Mouse (Mus musculus) CD4-positive, CD25-positive, alpha-beta regulatory T cell, adult 4 months (primary cell): ENCODE results near the gene Polr2j. TPM values are rescaled to one million over a fixed set of nuclear protein-coding genes. Genes with fewer than 3 reads are reported as not detected.
"Not testable (repeated sequence)": the region's sequence is repeated elsewhere in the genome, so short reads cannot be mapped to it uniquely, and the experiment has no call there.

Experiments used
- ATAC-seq: one replicate; pipeline ENCODE4 v1.8.0; 2017
- polyA plus RNA-seq, 2 experiments: library from polyadenylated mRNA; unstranded; fragments of 100-300 nt; shearing (Covaris generic); gene quantifications; one replicate each; pipeline ENCODE4 v1.2.1; 2017

Polr2j gene
- polyA plus RNA-seq, 2 experiments from 2014 or later = 119 to 120 TPM

DNA sequence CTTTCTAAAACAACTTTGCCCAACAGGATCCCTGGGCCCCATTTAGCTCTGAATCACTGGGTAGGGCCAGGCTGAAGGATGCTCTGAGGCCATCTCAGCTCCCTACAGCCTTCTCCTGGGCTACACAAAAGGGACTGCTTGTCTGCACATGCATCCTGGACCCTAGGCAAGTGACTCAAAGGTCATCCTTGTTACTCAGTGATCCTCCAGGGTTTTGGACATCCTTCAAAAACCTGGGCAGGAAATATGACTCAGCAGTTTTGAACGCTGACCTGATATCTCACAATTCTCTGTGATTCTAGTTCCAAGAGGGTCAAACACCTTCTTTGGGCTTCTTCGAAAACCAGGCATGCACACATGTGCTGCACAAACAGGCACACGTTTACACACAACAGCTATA, 7.4 kb upstream of the Polr2j start:
- no peak for ATAC-seq

DNA sequence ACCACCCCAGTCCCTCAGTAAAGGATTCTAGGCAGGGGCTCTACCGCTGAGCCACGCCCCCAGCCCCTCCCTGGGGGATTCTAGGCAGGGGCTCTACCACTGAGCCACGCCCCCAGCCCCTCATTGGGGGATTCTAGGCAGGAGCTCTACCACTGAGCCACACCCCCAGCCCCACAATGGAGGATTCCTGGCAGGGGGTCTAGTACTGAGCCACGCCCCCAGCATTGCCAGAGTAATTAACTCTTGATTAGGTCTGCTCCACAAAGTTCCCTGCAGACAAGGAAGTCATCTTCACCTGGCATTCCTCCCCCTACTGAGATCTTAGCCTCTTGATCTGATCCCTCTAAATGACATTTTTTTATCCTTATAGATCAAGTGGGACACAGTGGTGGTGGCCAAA, 2.9 kb upstream of the Polr2j start:
- not testable (repeated sequence) for ATAC-seq

DNA sequence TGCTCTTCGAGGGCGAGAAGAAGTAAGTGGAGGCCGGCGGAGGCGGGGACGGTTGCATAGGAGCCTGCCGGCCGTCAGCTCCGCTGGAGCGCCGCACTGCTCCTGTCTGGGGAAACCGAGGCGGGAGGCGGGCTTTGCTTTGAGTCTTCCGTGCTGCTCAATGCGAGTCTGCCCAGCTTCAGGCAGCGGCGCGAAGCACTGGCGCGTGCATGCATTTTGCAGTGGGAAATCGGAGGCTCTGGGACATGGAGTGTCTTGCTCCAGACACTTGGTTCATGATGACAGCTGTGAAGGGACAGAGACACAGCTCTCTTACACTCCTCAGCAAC, 317 bp downstream of the Polr2j start:
- ATAC-seq = peak; percentile 40

DNA sequence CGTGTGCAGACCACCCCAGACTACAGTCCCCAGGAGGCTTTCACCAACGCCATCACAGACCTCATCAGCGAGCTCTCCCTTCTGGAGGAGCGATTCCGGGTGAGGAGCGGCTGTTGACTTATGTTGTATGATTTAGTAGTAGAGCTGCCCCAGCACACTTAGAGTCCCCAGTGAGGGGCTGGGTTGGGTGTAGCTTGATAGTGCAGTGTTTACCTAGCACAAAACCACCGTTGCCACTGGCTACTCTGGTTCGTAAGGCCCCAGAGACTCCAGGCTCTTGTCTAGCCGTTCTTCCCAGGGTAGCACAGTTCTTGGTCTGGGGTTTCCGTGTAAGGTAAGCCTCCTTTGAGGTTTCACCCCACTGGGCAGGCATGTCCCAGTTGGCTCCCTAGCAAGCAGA, 5.7 kb downstream of the Polr2j start:
- no peak for ATAC-seq

DNA sequence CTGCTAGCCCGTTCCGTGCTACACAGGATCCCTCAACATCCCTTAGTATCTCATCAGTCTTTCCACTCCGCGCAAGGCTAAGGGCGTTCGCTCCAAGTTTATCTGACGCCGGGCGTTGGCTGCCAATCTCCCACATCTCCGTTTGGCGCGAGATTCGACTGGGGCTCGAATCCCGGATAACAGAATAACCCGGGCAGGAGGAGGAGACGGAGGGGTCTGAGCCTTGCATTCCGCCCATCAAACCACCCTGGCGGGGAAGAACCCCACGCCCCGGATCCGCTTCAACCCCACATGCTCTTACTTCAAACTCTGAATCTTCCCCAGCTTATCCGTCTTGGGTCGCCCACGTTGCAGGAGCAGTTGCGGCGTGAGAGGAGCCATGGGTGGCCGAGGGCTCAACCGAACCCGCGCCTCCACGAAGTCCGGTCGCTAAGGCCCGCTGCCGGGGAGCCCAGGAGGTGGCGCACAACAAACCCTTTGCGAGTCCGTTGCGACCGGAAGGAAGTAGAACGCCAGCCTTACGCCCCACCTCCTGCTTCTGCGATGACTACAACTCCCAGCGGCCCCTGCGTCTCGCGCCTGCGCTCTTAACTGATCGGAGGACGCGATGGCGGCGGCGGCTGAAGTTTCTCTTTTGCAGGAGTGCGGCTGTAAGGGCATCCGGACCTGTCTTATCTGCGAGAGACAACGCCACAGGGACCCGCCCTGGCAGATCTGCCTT, 19.3 kb downstream of the Polr2j start, which contains the start of the genes Lrwd1 and Alkbh4:
Gene Lrwd1, minus strand, starts transcription at position 504 of the 721 bp plus-strand sequence.
Gene Alkbh4, plus strand, starts transcription at position 576 of the 721 bp plus-strand sequence.
- peak; percentile 95 for ATAC-seq

DNA sequence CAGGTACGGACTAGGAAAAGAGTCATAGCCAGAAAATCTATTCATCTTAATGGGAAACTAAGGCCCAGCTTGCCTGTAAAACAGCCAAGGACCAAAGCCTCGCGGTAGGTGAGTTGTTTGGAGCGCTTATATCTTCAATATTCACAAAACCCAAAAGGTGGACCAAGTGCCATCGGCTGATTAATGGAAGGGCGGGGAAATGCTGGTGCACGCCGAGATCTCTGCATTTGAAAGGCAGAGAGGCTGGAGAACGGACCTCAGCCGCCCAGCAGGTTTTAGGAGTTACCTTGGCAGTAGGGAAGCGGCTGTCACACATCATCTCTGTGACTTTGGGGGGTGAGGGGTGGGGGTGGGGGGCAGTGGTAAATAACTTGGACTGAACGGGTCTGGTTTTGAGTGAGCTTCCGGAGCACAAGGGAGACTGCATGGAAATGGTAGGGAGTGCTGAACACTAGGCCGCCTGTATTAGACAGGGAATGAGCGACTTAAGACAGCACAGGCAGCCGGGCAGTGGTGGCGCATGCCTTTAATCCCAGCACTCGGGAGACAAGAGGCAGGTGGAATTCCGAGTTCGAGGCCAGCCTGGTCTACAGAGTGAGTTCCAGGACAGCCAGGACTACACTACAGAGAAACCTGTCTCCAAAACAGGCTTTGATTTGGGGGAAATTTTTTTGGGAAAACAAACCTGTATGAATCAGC, 20.0 kb downstream of the Polr2j start:
- ATAC-seq = no peak

DNA sequence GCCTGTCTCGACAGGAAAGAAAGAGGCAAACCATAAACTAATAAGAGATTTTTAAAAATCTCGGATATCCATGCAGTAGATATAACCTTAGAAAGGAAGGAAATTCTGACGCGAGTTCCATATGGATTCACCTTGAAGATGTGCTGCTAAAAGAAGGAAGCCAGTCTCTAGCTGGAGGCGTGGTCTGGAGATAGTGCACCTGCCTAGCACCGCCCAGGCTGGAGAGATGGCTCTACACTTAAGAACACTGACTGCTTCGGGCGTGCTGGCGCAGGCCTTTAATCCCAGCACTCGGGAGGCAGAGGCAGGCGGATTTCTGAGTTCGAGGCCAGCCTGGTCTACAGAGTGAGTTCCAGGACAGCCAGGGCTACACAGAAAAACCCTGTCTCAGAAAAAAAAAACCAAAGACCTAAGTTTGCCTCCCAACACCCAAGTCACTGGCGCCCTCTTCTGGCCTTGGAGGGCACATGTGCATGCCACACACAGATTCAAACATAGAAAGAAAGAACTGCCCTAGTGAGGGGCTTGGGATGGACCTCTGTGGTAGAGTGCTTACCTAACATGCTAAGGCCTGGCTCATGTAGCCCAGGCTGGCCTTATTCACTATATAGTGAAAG, 21.3 kb downstream of the Polr2j start:
- no peak for ATAC-seq

DNA sequence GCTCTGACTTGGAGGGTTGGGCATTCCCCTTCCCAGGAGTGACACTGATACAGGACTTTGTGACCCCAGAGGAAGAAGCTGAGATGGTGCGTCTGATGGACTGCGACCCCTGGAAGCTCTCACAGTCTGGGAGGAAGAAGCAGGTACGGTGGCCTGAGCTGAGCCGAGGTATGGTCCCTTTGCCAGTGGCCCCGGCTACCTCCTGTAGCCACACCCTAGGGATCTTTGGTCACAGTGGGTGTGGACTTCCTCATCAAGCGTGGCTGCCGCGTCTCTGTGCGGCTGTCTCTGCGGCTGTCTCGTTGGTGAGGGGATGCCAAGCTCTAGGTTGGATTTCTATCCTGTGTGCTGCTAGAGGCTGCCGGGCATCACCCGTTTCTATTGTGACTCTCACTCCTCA, 23.0 kb downstream of the Polr2j start:
- ATAC-seq = no peak

DNA sequence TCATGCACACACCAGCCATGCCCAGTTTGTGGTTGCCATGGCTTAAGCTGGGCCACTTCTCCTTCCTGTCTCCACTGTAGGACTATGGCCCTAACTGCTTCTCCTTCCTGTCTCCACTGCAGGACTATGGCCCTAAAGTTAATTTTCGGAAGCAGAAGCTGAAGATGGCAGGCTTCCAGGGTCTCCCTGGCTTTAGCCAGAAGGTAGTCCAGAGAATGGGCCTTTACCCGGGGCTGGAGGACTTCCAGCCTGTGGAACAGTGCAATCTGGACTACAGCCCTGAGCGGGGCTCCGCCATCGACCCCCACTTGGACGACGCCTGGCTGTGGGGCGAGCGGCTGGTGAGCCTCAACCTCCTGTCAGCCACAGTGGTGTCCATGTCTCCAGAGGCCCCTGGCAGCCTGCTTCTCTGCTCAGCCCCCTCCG, 23.6 kb downstream of the Polr2j start:
- ATAC-seq = no peak

DNA sequence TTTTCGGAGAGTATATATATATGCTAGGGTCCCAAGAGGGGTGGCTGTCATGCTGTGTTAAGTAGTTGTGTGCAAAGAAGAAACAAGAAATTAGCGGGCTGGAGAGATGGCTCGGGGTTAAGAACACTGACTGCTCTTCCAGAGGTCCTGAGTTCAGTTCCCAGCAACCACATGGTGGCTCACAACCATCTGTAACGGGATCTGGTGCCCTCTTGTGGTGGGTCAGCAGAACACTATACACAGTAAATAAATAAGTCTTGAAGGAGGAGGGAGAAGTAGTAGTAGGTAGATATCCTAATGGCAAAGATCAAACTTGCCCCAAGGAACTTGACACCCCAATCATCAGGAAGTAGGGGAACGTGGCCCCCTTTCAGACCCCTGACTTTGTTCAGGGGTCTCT, 26.3 kb downstream of the Polr2j start:
- no peak for ATAC-seq

DNA sequence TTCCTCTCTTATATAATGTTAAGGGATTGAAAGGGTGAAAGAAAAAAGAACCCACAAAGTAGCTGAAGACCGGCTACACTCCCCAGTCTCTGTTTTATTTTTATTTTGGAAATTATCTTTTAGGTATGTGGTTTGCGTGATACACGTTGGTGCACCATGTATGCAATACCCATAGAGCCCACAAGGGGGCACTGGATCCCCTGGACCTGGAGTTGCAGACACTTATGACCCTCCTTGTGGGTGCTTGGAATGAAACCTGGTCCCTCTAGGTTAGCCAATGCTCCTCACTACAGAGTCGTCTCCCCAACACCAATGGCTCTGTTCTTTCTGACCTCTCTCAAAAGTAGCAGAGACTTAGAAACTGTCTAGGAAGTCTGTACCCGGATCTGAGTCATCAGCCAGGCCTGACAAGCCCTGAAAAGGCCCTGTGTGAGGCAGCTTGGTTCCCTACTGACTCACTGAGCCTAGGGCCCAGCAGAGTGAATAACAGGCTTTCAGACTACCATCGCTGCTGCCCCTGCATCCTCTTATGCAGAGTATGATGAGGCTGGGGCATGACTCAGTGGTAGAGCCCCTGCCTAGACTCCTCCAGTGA, 26.8 kb downstream of the Polr2j start:
- no peak for ATAC-seq

DNA sequence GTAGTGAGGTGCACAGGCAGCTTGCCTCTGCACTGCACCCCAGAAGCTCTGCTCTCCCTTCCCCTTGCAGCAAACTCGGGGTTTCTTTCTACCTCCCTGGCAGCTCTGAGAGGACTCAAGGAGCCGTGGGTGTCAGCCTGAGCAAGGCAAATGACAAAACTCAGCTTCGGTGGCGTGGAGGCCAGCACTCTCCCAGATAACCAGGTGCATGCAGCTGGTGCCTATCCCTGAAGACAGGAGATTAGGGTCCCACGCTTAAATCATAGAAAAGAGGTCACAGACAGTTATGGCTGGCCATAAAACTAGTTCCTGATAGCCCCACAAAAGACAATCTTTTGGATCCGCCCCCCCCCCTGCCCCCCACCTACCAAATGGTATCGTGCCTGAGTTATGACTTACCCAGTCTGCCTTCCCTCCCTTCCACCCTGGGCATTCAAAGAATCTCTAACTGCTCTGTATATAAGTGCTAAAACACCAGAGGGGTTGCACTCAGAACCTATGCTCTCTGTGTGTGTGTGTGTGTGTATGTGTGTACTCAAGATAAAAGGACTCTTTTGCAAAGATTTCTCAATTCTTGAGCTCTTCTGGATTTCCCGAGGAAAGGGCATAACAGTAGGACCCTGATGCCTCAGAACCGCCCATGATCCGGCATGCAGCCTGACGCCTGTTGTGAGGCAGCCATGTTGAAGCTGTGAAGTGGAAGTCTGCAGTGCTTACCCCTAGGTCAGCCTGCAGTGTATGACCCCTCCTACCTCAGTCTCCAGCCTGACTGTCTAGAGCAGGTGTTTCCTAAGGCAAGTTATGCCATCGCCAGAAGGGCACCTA, 28.4 kb downstream of the Polr2j start:
- ATAC-seq = no peak

DNA sequence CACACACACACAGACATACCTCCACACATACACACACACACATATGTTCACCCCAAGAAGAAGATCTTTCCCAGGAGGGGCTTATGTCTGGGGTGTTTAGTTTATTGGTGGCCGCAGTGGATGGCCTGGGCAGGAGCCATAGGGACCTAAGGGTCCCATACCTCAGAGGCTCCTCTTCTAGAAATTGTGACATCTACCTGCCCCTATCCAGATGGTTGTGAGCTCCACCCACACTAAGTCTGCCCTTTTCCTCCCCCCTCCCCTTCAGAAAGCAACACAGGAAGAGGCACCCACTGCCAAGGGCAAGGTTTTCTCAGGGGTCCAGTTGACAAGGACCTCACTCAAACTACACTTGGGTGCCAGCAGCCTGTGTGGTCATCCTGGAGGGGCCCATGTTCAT, 30.5 kb downstream of the Polr2j start:
- ATAC-seq = peak; percentile 73

DNA sequence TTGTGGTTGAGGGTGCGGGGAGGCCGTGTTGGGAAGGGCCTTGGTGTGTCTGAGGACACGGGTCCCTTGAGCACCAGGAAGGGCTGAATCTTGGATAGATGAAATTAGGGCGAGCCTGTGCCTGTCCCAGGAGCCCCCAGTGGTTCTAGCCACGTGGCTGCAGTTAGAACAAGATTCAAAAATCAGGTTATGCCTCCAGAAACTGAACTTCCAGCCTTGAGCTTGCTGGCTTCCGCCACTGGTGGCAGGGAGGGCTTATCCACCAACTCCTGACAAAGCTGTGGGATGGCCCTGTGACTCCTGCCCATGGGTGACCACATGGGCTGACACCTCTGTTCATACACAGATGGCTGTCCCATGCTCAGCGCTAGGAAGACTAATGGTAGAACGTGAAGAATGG, 31.3 kb downstream of the Polr2j start:
- ATAC-seq = no peak

DNA sequence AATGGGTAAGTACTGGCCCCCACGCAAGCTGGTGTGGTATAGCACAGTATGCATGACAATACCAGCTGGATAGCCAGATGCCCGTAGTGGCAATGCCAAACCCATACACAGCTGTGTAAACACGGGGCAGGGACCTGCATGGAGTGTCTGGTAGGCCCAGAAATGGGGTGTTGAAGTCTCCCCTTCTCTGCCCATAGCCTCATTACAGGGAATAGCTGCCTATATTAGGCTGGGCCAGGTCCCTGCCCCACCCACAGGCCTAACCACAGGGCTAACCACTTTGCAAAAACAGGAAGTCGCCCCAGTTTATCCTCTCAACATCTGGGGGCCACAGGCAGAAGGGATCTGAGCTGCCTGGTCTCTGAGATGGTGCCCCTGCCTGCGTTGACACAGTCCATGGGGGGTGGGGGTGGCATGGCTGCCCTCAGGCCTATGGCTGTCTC, 32.7 kb downstream of the Polr2j start:
- peak; percentile 75 for ATAC-seq

DNA sequence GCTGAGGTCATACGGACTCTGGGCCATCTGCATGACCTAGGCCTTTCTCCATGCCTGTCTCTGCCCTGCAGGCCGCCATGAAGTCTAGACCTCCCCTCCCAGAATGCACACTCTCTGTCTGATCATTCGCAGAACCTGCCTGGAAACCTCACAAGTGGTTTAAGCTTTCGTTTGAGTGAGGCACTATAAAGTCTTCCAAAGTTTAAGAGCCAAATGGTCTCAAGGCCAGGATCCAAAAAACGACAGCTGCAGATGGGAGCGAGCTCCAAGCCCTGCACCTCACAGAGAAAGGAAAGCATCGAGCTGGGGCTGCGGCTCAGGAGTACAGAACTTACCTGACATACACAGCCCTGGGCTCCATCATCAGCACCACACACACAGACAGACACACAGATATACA, 35.9 kb downstream of the Polr2j start:
- no peak for ATAC-seq

DNA sequence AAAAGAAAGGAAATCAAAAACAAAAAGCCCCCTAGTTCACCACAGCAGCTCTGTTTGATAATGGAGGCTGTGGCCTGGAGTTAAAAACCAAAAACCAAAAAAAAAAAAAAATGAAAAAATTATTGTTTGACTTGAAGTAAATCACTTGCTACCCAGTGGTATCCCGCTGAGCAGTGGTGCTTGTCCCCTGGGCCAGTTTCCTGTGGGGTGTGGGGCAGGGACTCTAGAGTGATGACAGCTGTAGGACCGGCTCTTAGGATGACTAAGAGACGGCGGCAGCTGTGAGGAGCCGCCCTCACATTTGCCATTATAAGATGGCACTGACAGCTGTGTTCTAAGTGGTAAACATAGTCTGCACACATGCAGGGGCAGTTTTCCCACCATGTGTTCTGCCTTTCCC, 39.0 kb downstream of the Polr2j start:
- peak; percentile 63 for ATAC-seq

DNA sequence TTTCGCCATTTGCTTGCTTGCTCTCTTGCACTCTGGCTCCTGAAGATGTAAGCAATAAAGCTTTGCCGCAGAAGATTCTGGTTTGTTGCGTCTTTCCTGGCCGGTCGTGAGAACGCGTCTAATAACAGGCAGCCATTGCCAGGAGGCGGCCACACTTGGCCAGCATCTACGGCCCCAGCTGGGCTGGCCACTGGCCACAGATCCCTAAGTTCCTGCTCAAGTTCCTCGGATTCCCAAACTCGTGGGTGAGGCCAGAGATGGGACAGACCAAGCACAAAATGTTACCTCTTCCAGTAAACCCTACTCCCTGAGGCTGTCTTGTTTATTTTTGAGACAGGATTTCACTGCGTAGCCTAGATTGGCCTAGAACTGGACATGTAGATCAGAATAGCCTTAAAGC, 43.7 kb downstream of the Polr2j start:
- not testable (repeated sequence) for ATAC-seq

DNA sequence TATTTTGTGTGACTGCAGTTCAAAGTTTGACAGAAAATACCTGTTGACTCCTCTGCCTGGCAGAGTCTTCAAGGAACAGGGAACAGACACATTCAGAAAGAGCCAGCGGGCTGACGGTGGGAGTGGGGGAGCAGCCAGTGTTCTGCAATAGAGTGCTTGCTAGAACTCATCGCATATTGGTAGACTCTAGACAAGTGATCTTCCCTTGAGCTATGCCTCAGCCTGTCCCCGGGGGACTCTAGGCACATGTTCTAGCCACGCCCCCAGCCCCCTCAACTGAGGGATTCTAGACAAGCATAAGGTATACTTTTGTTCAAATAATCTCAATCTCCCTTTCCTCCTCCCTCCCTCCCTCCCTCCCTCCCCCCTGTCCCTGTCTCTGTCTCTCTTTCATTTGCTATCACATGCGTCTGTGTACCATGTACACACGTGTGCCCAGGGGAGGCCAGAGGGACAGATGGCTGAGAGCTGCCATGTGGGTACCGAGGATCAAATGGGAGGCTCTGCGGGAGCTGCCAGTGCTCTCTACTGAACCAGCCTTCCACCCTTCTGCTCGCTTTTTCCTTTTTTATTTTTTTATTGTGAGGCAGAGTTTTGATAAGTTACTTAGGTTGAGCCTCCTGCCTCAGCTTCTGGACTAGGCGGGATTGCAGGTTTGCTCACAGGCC, 47.5 kb downstream of the Polr2j start:
- ATAC-seq = no peak

DNA sequence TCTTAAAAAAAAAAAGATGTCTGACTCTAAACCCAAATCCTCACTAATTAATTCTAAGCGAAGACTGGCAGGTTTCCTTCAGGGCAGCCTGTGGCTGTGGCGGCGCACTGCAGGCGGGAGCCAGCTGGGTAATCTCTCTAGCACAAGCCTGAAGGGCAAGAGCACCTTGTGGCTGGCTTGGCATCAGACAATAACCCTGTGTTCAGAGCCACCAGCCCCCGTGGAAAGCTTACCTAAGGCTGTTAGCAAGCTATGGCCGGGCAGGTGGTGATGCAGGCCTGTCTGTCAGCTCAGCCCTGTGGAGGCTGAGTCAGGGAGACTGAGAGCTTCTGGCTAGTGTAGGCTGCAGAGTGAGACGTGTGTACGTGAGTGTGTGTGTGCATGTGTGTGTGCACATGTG, 48.8 kb downstream of the Polr2j start:
- no peak for ATAC-seq

DNA sequence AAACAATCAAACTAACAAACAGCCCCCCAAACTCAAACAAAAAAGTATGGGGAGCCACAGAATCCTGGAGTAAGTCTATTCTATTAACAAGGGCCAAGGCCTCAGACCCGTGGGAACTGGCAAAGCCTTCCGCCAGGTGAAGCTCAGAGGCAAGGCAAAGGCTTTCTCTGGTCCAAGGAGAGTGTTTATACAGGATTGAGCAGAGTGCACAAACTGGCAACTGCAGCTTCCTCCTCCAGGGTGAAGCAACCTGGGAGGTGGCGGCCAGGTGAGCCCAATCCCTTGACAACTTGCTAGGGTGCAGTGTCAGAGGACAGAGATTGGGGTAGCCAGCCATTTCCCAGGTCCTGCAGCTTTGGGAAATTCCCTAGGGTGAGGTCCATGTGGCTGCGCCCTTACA, 50.9 kb downstream of the Polr2j start:
- no peak for ATAC-seq

DNA sequence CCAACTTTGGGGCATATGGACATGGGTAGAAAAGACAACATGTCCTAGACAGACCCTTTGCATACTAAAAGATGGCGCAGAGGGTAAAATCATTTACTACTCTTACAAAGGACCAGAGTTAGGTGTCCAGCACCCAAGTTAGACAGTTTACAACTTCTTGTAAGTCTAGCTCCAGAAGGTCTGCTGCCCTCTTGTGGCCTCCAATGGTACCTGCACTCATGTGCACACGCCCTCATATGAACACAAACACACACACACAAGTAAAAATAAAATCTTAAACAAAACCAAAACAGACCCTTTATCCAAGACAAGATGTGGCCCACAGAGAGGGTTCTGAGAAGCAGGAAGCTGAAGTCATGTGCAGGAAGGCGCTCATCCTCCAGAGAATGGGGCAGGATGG, 51.6 kb downstream of the Polr2j start:
- no peak for ATAC-seq
